Mouse (Mus musculus) lung, postnatal 0 days (tissue): ENCODE data around the gene Crip2.

ENCODE experiments used
- CTCF ChIP-seq: IDR thresholded peaks from 2 replicates; pipeline ENCODE4 v1.5.1; 2016; ENCODE audit warnings: antibody characterized with exemption, mild to moderate bottlenecking
- EP300 ChIP-seq: IDR thresholded peaks from 2 replicates; pipeline ENCODE4 v1.6.1; 2016; ENCODE audit warnings: antibody characterized with exemption, mild to moderate bottlenecking, control low read depth

DNA sequence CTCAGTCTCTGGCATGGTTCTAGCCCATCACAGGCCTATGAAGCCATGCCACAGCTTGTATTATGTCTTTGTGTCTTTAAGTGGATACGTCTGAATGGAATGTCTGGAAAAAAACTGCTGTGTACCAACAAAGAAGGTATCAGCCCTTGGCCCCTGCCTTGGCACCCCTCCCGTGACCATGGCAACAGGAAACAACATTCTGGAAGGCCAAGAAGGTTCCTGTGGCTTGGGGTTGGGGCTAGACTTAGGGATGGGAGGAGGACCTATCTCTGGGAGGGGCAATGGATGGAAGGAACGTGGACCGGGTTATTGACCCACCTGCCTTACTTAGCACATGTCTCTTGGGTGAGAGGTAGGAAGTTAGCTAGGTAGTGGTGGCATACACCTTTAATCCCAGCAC is 9.3 kb downstream of the Crip2 start:
- TF ChIP-seq CTCF (no peak), EP300 (no peak)
